Mouse (Mus musculus) heart, adult 2 months (tissue): ENCODE measurements around the gene Akna. TPM values are rescaled to one million over a fixed set of nuclear protein-coding genes. Genes with fewer than 3 reads are reported as not detected.

ENCODE experiments used
- DNase-seq, 2 experiments: peaks; one replicate each; pipeline ENCODE4 v3.0.0; 2021
- H3K27ac ChIP-seq: fragments of 200-600 bp; 2 replicates; pipeline ENCODE4 v1.8.1; 2022
- H3K27me3 ChIP-seq: fragments of 200-500 bp; 2 replicates; pipeline ENCODE4 v1.6.1; 2012; ENCODE audit warnings: mild to moderate bottlenecking, low read length, inconsistent platforms, mixed read lengths; ENCODE audit not compliant: control insufficient read depth, insufficient read depth
- H3K36me3 ChIP-seq: fragments of 200-500 bp; 2 replicates; pipeline ENCODE4 v1.6.1; 2012; ENCODE audit warnings: low read length, inconsistent platforms; ENCODE audit not compliant: control insufficient read depth, insufficient read depth
- H3K4me1 ChIP-seq: fragments of 200-500 bp; 2 replicates; pipeline ENCODE4 v1.6.1; 2011; ENCODE audit warnings: low read length; ENCODE audit not compliant: control insufficient read depth, insufficient read depth
- H3K4me3 ChIP-seq: fragments of 200-600 bp; 2 replicates; pipeline ENCODE4 v1.8.1; 2022
- H3K79me2 ChIP-seq: fragments of 200-500 bp; replicated peaks from 2 replicates; pipeline ENCODE4 v1.6.1; 2012; ENCODE audit warnings: mild to moderate bottlenecking, inconsistent platforms, low read length, moderate library complexity, mixed read lengths; ENCODE audit not compliant: control insufficient read depth, insufficient read depth
- H3K9ac ChIP-seq: fragments of 200-500 bp; 2 replicates; pipeline ENCODE4 v1.6.1; 2012; ENCODE audit warnings: low read depth, mild to moderate bottlenecking, control low read depth, inconsistent platforms, low read length, mixed read lengths
- CTCF ChIP-seq: fragments of 200-600 bp; IDR thresholded peaks from 2 replicates; pipeline ENCODE4 v1.8.1; 2022; ENCODE audit warnings: antibody characterized with exemption, mild to moderate bottlenecking, moderate library complexity
- EP300 ChIP-seq: fragments of 200-500 bp; IDR thresholded peaks from 2 replicates; pipeline ENCODE4 v1.6.1; 2011; ENCODE audit warnings: low read depth, low read length, control low read depth; ENCODE audit not compliant: insufficient read depth
- POLR2A ChIP-seq: fragments of 200-500 bp; IDR thresholded peaks from 2 replicates; pipeline ENCODE4 v1.6.1; 2011; ENCODE audit warnings: mild to moderate bottlenecking, low read depth, low read length, control low read depth; ENCODE audit not compliant: insufficient read depth
- WGBS: fragments of 180-500 bp; shearing (Covaris S2); methylation state at CpG from one replicate; pipeline ENCODE4 v1.1.7; 2018; 5-methylcytosine and 5-hydroxymethylcytosine counted together
- intact Hi-C: fragments of 180-260 bp; cut with DNase I; formaldehyde crosslinking; loops from one replicate; pipeline ENCODE4 v1.15.1; 2025
- long read RNA-seq: library from polyadenylated mRNA; stranded (forward); transcript quantifications from one replicate; pipeline ENCODE4 v2.0.0, GENCODE M21; 2021
- polyA plus RNA-seq: library from polyadenylated mRNA; depleted of rRNA; stranded (reverse); fragments of >200 nt; gene quantifications from 2 replicates; pipeline ENCODE4 v1.2.3, GENCODE M21; 2012; rRNA removed
- total RNA-seq, 2 experiments: library from RNA; stranded (reverse); gene quantifications; 2 replicates each; pipeline ENCODE4 v1.2.3; 2021

The Akna gene
- total RNA-seq (1 to 10 TPM; 3.5 to 3.9 TPM), polyA plus RNA-seq (3.4 and 4.8 TPM in 2 replicates)
- long read RNA-seq, full-length matches to known transcripts: 2 of 6 reads
- long read RNA-seq, partial matches to known transcripts: 2 of 6 reads
- long read RNA-seq, other reads (novel, unspliced or antisense): 2 of 6 reads

- Histone ChIP-seq H3K4me3 (peak within 1 kb of the TSS; percentile 57), H3K4me1 (peaks cover 21% of the 10 kb centered on the region), H3K79me2 (no peaks in the 10 kb centered on the region), H3K27me3 (no peaks in the 10 kb centered on the region), H3K36me3 (no peaks in the 10 kb centered on the region), H3K27ac (peak within 1 kb of the TSS; percentile 98), H3K9ac (peak within 1 kb of the TSS; percentile 66)
- 13% methylated on average over 17 of the region's 17 CpGs for WGBS
- peak; percentile 93 to 94 for DNase-seq
- TF ChIP-seq CTCF (no peak), EP300 (0 out of 2 replicates have a peak, but pooled peaks have one; percentile 34)
- intact Hi-C loops: loop anchor here (10.0 kb wide), 1 partner anchor 888 kb away; the partner anchor contains the start of gene Alad
Measured at GRCm38 (mm10) chr4:63403040-63403959, at the start of gene Akna. Gene Akna (minus strand): TSS chr4:63403354.

DNA sequence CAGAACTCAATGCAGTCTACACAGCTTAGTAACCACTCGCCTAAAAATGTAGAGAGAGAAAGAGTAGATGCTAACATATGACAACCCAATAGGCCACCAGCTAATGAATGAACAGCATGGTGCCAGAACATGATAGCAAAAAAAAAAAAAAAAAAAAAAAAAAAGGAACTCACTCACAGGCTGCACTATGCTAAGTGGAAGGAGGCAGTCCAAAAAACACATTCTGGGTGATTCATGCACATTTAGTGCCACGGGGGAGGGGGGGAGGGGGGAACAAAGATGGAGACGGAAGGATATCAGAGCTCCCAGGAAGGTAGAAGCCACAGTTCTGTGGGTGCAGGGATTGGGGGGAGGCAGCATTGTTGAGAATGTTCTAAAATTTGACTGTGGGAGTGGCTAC is 49.4 kb upstream of the Akna start:
- TF ChIP-seq CTCF: no peak
- no peak for TF ChIP-seq POLR2A
- no peak for TF ChIP-seq EP300
- H3K36me3 ChIP-seq: no peaks in the 10 kb centered on the region
- H3K79me2 ChIP-seq: no peaks in the 10 kb centered on the region
- H3K27ac ChIP-seq: no peak overlapping the region
- H3K9ac ChIP-seq: no peak overlapping the region
- 58% methylated on average over 3 of the region's 3 CpGs for WGBS
- intact Hi-C loops: no loop called here
- no peaks in the 10 kb centered on the region for H3K27me3 ChIP-seq
- H3K4me3 ChIP-seq: no peak overlapping the region
- DNase-seq: no peak
- H3K4me1 ChIP-seq: no peaks in the 10 kb centered on the region; the same call in 1 of the 2 replicates

GRCm38 (mm10) chr4:63450551-63450950 is 47.4 kb upstream of the Akna start:
- no peaks in the 10 kb centered on the region for H3K27me3 ChIP-seq
- no peaks in the 10 kb centered on the region; the same call in 1 of the 2 replicates for H3K4me1 ChIP-seq
- intact Hi-C loops: no loop called here
- TF ChIP-seq POLR2A: no peak
- no peak for TF ChIP-seq EP300
- no peak for TF ChIP-seq CTCF
- no peak overlapping the region for H3K9ac ChIP-seq
- H3K36me3 ChIP-seq: no peaks in the 10 kb centered on the region
- H3K79me2 ChIP-seq: no peaks in the 10 kb centered on the region
- H3K4me3 ChIP-seq: no peak overlapping the region
- no peak for DNase-seq
- H3K27ac ChIP-seq: no peak overlapping the region
- 87% methylated on average over 5 of the region's 5 CpGs for WGBS

DNA sequence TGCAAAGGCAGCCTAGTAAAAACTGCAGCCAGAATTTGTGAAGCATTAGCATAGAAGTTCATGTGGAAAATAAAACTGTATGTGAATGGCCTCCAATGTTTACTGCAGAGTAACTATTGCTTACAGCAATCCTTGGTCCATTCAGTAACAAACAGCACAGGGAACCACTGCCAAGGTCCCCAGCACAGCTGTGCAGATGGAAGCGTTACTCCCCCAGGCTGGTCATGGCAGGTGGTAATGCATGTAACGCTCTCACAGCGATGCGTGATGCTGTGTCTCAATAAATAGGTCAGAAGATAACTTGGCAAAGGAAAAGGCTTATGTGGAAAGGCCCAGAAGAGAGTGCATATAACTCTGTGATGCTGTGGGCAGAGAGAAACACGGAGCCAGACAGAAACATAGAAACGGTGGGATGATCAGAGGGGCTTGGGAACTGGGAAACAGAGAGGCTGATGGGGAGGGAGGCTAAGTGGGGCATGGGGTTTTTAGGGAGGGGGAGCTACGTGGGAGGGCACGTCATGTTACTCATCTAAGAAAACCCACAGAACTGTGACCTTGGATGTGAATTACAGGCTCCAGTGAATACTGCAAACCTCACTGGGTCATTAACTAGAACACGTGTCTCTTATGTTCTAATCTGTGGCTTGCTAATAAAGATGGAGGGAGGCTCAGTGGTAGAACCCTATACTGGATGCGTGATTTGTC is 41.4 kb upstream of the Akna start:
- Histone ChIP-seq H3K4me1 (no peaks in the 10 kb centered on the region), H3K79me2 (no peaks in the 10 kb centered on the region), H3K9ac (no peak overlapping the region), H3K4me3 (no peak overlapping the region), H3K27ac (no peak overlapping the region), H3K27me3 (no peaks in the 10 kb centered on the region), H3K36me3 (no peaks in the 10 kb centered on the region)
- intact Hi-C loops: no loop called here
- WGBS: 87% methylated on average over 10 of the region's 10 CpGs
- TF ChIP-seq EP300 (no peak), POLR2A (no peak), CTCF (no peak)
- DNase-seq: no peak

DNA sequence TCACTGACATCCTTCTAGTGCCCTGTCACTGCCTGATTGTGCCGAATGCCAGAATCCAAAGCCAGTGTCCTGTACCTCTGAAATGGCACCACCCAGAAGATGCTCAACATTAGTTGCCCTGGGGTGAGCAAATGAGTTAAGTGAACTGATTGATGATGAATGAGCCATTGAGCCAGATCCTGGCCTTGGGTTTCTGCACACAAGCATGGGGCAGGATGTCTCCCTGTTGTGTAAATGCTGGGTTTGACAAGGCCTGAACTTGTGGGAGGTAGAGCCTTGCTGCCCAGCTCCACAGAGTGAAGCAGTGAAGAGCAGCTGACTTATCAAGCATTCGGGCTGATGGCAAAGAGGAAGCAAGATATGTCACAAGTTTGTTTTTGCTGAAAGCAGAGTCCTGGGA is 39.9 kb upstream of the Akna start:
- no peaks in the 10 kb centered on the region for H3K27me3 ChIP-seq
- DNase-seq: no peak
- TF ChIP-seq CTCF (no peak), EP300 (no peak), POLR2A (no peak)
- no peaks in the 10 kb centered on the region for H3K4me1 ChIP-seq
- no peak overlapping the region for H3K27ac ChIP-seq
- H3K79me2 ChIP-seq: no peaks in the 10 kb centered on the region
- H3K4me3 ChIP-seq: no peak overlapping the region
- intact Hi-C loops: no loop called here
- H3K9ac ChIP-seq: no peak overlapping the region
- 59% methylated on average over 2 of the region's 2 CpGs for WGBS
- H3K36me3 ChIP-seq: no peaks in the 10 kb centered on the region
